Mouse (Mus musculus): Measurements from ENCODE around the gene Cldn13.
"Not testable (repeated sequence)": the region's sequence is repeated elsewhere in the genome, so short reads cannot be mapped to it uniquely, and the experiment has no call there.

Gene Cldn13

GRCm38 (mm10) chr5:134933686-134934085 lies 18.4 kb upstream of the Cldn13 start:
- DNase-seq (ENCODE audit: low spot score in 2 of 2) = not testable (repeated sequence)

DNA sequence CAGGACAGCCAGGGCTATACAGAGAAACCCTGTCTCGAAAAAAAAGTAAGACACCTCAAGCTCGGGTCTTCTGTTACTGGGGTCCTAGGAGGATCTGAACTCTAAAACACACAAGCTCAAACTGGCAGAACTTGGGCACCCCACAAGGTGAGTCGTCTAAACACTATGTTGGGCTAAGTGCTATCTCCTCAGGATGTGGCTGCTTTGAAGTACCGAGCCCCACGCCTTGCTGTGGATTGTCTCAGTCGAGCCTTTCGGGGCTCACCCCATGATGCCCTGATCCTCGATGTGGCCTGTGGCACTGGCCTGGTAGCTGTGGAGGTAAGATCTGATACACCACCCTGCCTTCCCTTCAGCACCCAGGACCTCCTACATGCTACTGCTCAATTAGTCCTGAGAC lies 18.0 kb upstream of the Cldn13 start:
- DNase-seq (ENCODE audit: low spot score in 2 of 2) = no peak

DNA sequence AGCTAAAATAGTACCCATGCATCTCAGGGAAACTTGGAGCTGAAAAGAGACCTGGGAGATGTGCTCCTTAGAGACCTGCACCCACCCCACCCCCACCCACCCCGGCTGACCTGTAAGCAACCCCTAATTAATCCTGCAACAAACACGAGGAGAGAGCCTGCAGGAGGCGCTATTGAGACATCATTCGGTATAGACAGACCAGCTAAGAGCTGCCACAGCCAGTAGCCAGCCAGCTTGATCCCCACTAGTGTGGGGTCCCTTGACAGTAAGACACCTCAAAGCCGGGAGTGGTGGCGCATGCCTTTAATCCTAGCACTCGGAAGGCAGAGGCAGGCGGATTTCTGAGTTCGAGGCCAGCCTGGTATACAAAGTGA lies 17.6 kb upstream of the Cldn13 start:
- peak in 1 of 2 experiments; percentile 43 for DNase-seq (ENCODE audit: low spot score in 2 of 2)

DNA sequence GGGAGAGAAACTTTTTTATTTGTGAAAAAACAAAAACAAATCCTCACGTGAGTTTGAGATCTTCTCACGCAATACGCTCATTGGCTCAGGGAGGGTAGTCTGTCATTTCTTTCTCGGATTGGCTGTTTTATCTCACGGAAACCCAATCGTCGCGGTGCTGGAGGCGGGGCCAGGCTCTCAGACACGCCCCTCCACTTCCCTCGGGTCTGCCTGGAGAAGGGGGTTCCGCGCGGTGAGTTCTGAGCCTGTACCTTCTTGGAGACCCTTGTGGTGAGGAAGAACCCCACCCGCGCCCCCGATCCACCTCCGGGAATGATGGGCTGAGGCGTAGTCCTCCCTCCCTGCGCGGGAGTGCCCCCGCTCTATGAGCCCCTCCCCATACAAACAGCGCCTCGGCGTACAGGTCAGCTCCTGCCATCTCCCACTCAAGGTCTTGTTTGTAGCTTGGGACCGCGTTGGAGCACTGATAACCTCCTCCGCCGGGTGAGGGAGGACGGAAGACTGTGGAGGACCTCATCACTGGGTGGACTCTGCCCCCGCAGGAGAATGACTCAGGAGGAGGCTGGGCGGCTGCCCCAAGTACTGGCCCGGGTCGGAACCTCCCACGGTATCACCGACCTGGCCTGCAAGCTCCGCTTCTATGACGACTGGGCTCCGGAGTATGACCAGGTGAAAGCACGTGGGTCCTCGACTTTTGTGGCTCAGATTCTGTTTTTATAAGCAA lies 17.0 kb upstream of the Cldn13 start, which contains the start of gene Mettl27:
Gene Mettl27, plus strand, starts transcription at position 190 of the 724 bp plus-strand sequence.
- peak; percentile 65 to 84 for DNase-seq (ENCODE audit: low spot score in 2 of 2)

GRCm38 (mm10) chr5:134929988-134930387 lies 14.7 kb upstream of the Cldn13 start:
- DNase-seq (ENCODE audit: low spot score in 2 of 2) = no peak

DNA sequence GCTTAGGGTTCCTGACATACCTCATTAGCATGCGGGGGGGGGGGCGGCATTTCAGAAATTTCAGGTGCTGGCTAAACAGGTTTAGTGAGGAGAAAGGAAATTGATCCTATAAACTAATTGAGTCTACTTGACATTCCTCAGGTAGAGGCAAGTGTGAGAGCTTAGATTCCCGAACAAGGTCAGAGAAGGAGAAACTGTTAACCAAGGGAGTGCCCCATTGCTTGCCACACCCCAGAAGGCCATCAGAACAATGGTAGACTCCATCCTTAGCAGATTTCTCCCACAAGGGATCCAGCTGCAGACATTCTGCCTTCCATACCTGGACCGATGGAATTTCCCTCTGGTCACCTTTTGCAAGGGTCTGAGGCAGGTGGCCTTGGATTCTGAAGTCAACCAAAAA lies 11.4 kb upstream of the Cldn13 start:
- DNase-seq (ENCODE audit: low spot score in 2 of 2) = no peak

DNA sequence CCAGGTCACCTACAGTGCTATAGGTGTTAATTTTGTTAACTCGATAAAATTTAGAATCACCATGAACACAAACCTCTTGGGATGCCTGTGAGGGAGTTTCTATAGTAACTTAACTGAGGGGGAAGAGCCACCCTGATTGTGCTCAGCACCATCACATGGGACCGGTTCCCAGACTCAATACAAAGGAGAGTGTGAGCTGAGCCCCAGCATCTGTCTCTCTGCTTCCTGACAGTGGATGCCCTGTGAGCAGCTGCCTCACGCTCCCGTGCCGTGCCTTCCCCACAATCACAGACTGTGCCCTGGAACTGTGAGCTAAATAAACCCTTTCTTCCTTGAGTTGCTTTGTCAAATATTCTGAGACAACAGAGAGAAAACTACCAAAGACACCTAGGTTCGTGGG lies 7.8 kb upstream of the Cldn13 start:
- DNase-seq (ENCODE audit: low spot score in 2 of 2) = no peak

DNA sequence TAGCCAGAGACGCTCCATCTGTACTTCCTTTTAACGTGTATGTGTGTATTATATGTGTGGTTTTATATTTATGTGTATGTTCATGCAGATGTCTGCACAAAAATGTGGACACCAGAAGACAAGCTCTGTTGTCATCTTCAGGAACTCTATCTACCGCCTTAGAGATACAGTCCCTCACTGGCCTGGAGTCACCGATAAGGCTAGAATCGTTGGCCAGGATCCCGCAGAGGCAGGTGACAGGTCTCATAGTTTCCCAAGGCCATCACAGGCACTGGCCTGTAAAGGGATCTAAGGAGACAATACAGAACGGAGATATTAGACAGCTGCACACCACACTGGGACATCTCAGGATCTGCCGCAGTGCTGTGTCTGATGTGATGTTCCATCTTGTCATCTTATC lies 5.8 kb upstream of the Cldn13 start:
- no peak for DNase-seq (ENCODE audit: low spot score in 2 of 2)

GRCm38 (mm10) chr5:134920106-134920687 lies 4.9 kb upstream of the Cldn13 start:
- DNase-seq (ENCODE audit: low spot score in 2 of 2) = peak in 1 of 2 experiments; percentile 62

DNA sequence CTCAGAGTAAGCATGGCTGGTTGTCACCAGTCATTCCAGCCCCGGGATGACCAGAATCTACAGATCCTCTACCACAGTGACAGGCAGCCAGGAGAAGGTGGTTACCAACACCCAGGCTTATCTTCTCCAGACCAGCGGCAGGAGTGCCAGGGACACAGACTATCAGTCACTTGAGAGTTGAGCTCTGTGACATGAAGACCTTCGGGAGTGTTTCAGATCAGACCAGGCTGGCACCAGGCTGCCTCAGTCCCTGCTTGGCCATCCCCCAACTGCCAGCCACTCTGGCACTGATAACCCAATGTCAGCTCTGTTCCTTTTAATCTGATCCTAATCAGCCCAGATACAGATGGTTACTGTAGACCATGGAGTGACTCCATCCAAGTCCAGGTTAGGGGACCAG lies 3.8 kb upstream of the Cldn13 start:
- no peak for DNase-seq (ENCODE audit: low spot score in 2 of 2)

DNA sequence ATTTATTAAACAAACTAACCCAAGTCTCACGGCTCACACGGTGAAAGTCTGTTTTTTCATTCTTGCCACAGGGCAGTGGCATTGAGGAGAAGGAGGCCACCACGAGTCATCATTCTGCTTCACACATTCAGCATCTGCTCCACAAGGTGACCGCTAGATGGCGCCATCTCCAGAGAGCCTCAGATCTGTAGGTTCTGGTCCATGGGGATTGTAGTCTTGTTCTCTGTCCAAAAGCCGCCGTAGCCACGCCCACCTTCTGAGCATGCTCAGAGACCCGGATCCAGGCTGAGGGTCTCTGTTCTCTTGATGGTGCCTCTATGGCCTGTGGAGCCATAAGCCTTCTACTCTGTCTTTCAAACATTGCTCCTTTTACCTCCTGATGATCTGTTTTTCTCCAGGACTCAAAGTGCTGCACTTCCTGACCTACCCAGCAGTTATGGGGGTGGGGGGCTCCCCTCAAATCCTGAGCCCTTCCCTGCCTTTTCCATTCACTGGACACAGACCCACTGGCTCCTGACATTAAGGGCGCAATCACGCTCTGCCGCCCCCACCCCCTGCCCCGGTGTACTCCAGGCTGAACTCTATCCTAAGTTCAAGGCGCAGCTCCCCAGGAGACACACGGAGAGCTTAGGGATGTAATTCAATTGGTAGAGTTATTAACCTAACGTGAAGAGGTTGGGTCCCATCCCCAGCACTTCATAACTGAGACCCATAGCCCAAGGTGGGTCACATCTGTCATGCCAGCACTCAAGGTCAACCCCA lies 2.9 kb upstream of the Cldn13 start:
- DNase-seq (ENCODE audit: low spot score in 2 of 2) = peak in 1 of 2 experiments; percentile 64

DNA sequence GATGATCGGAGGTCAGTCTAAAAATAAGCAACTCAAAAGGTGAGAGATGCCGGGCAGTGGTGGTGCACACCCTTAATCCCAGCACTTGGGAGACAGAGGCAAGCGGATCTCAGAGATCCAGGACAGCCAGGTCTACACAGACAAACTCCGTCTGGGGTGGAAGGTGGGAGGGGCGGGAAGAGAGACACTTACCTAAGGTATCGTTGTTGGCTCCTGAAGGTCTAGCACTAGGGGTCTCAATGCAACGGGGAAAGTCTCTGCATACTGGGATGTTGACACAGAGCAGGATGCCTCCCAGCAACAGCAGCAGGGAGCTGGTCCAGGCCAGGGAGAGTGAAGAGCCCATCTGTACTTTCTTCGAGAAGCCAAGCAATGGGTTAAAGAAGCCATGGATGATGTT lies 816 bp downstream of the Cldn13 start:
- no peak for DNase-seq (ENCODE audit: low spot score in 2 of 2)

DNA sequence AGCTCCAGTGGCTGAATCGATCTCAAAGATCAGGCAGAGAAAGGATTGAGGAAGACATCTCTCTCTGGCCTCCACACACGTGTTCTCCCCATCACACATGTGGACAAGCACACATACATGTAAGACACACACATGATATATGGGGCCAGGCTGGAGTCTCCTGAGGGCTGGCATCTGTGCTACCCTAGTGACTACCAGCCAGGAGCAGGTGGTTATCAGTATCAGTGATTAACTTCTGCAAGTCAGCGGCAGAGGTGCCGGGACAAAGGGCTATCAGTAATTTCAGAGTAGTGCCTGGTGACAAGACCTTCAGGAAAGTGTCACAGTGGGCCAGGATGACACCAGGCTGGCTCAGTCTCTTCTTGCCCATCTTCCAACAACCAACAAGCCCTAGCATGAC lies 1.6 kb downstream of the Cldn13 start:
- DNase-seq (ENCODE audit: low spot score in 2 of 2) = no peak

DNA sequence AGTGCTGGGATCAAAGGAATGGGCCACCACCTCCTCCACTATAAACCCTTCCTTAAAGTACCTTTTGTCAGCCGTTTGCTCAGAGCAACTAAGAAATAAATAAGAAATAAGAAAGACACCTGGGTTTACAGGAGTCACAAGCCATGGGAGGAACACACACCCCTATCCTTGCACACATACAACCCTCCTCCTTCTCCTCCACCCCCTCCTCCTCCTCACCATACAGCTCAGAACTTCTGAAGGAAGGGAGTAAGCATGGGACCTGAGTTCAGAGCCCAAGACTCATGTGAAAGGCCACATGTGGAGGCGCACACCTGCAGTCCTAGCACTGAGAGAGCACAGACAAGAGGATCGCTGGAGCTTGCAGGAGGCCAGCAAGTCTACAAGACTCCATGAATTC lies 2.0 kb downstream of the Cldn13 start:
- no peak for DNase-seq (ENCODE audit: low spot score in 2 of 2)

DNA sequence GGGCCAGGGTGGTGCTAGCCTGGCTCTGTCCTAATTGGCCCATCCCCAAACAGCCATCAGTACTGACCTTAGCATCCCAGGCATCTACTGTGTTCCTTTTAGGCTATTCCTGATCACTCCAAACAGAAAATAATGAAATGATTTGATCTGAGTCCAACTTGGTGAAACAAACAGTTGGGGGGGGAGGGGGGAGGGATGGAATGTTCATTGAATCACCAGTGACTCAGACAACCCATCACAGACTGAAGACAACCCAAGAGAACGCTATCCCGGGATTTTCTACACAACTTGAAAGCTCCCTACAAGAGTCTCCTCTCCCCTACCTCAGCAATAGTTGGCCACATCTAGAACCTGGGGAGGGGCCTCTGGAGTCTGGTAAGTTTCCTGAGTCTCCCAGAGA lies 3.4 kb downstream of the Cldn13 start:
- DNase-seq (ENCODE audit: low spot score in 2 of 2) = no peak

DNA sequence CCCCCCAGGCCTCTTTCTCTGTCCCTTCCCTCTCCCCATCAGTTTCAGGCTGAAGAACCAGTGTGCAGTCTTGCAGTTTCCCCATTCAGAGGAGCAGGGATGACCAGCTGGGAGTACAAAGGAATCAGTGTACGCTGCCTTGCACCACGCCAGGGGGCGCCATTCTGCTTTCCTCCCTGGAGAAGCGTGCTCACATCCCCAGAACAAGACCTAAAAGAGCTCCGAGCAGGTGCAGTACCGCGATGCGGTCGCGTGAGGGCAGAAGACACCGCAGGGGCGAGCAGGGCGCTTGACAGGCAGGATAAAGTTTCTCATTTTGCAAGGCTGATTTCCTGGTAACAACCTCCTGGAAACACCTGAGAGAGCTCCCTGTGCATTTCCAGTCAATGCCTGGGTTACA lies 8.2 kb downstream of the Cldn13 start:
- DNase-seq (ENCODE audit: low spot score in 2 of 2) = peak; percentile 97 to 99

DNA sequence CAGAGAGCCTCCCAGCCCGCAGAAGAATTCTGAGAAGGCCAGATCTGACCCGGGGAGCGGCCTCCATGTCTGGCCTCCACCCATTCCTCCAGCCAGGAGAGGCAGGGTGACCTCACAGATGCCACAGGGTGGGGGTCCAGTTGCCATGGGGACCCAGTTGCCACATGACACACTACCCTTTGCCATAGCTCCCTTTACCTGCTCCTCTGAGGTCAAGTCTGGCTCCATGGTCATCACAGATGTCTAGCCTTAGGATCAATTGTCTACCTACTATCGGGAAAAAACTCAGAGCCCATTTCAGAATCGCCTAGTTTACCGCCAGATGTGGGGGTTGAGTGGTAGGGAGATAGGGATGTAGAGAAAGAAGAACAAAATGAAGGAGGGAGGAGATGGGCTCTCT lies 8.7 kb downstream of the Cldn13 start, which contains the start of gene Tmem270:
Gene Tmem270, minus strand, starts transcription at position 101 of the 400 bp plus-strand sequence.
- no peak for DNase-seq (ENCODE audit: low spot score in 2 of 2)

DNA sequence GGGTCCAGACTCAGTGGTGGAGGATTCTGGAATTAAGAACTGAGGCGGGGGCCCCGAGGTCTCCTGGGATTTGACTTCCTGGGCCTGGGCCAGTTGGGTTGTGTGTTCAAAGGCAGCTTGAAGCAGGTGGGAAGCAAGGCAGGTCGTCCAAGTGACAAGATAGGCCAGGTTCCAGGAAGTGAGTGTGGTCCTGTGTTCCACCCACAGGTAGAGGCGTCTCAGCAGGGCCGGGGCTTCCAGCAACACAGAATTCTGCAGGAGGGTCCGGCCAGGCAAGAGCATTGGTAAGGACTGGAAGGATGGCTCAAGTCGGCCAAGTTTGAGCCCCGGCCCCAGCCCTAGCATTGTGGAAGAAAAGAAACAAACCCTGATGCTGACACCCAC lies 13.7 kb downstream of the Cldn13 start:
- no peak for DNase-seq (ENCODE audit: low spot score in 2 of 2)

DNA sequence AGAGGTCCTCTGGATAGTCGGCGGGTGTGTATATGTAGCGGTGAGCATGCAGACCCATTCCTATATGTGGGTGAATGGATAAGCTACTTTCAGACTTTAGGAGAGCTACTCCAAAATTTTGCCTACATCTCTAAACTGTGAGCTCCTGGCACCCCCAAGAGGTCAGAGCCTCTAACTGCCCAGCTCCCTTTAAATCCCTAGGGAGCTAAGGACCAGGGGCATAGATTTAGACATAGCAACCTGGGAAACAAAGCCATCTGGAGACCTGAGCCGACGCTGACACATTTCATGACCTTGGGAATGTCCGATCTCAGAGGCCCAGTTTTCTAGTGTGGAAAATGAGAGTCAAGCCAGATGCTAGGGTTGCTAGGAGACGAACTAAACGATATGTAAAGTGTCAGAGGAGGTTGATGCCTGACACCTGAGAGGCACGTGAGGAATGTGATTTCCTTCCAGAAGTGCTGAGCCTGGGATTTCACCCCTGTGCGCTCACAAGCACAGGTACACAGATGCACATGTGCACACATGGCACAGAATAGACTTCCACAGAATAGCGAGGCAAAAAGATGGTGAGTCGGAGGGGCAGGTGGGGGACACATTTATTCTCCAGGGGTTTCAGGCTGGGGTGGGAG lies 14.2 kb downstream of the Cldn13 start:
- peak in 1 of 2 experiments; percentile 51 for DNase-seq (ENCODE audit: low spot score in 2 of 2)

GRCm38 (mm10) chr5:134897596-134897995 lies 17.7 kb downstream of the Cldn13 start:
- DNase-seq (ENCODE audit: low spot score in 2 of 2) = no peak

DNA sequence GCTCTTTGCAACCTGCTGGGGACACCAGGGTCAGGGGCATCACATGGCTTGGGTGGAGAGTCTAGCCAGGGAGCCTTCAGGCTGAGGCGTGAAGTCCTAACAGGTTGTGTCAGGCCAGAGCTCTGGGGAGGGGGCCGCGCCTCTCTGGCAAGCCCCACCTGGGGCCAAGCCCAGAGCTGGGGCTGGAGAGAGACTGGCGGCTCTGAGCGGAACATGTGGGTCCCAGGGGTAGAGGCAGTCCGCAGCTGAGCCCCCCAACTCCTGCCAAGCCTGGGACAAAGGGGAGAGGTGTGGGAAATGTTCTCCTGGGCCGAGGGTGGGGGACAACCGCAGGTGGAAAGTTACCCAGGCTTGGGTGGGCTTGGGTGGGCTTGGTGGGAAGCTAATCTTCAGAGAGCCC lies 18.4 kb downstream of the Cldn13 start:
- no peak for DNase-seq (ENCODE audit: low spot score in 2 of 2)

- no peak for DNase-seq (ENCODE audit: low spot score in 2 of 2)
Observed at GRCm38 (mm10) chr5:134895291-134895690, 20.0 kb downstream of the Cldn13 start.
